Mouse (Mus musculus): ENCODE measurements at regions not wholly inside any gene's neighbourhood (a gene's known extent, or its start where the extent isn't known, plus 50 kb on each side); places are given as distances from the start of the nearest gene placed in this dataset.

- H3K27ac ChIP-seq, result no peak overlapping the region
- H3K27me3 ChIP-seq, result no peaks in the 10 kb centered on the region
- no peaks in the 10 kb centered on the region for H3K9me3 ChIP-seq
- H3K4me3 ChIP-seq, result no peak overlapping the region
- H3K4me2 ChIP-seq, result no peak overlapping the region
- peaks cover 3% of the 10 kb centered on the region for H3K4me1 ChIP-seq
- 65% methylated on average over 13 of the region's 13 CpGs for WGBS
- no peak overlapping the region for H3K9ac ChIP-seq
- ATAC-seq (ENCODE audit: insufficient number of reproducible peaks, low FRiP score, low TSS enrichment, low read depth), result no peak
- H3K36me3 ChIP-seq, result no peaks in the 10 kb centered on the region
Observed at GRCm38 (mm10) chr9:61206725-61207365, 165.3 kb upstream of the Tle3 start.

- Histone ChIP-seq H3K27me3 (0 out of 2 replicates have a peak, but pooled peaks cover 2% of the 10 kb centered on the region), H3K4me3 (no peak overlapping the region), H3K9ac (no peak overlapping the region), H3K4me2 (no peak overlapping the region), H3K27ac (no peak overlapping the region), H3K4me1 (peaks cover 3% of the 10 kb centered on the region), H3K36me3 (no peaks in the 10 kb centered on the region), H3K9me3 (no peaks in the 10 kb centered on the region)
- WGBS, result 79% methylated on average over 13 of the region's 13 CpGs
- ATAC-seq (ENCODE audit: insufficient number of reproducible peaks, low FRiP score, low TSS enrichment, low read depth), result no peak
Observed at GRCm38 (mm10) chr9:61207423-61208150, 164.6 kb upstream of the Tle3 start.

GRCm38 (mm10) chr9:61211627-61212026 is 160.5 kb upstream of the Tle3 start:
- no peak overlapping the region for H3K4me3 ChIP-seq
- peaks cover 11% of the 10 kb centered on the region; the same call in 1 of the 2 replicates for H3K4me1 ChIP-seq
- no peaks in the 10 kb centered on the region for H3K9me3 ChIP-seq
- ATAC-seq (ENCODE audit: insufficient number of reproducible peaks, low FRiP score, low TSS enrichment, low read depth), result no peak
- H3K4me2 ChIP-seq, result no peak overlapping the region
- H3K27ac ChIP-seq, result no peak overlapping the region
- WGBS, result 51% methylated on average over 4 of the region's 4 CpGs
- H3K9ac ChIP-seq, result no peak overlapping the region
- no peaks in the 10 kb centered on the region for H3K36me3 ChIP-seq
- 0 out of 2 replicates have a peak, but pooled peaks cover 5% of the 10 kb centered on the region for H3K27me3 ChIP-seq

GRCm38 (mm10) chr9:61214943-61215342 is 157.2 kb upstream of the Tle3 start:
- Histone ChIP-seq H3K4me2 (no peak overlapping the region), H3K4me1 (peaks cover 11% of the 10 kb centered on the region; the same call in 1 of the 2 replicates)
- 29% methylated on average over 6 of the region's 6 CpGs for WGBS

GRCm38 (mm10) chr9:61216012-61216770 is 156.0 kb upstream of the Tle3 start:
- H3K36me3 ChIP-seq, result no peaks in the 10 kb centered on the region
- no peak overlapping the region for H3K27ac ChIP-seq
- 65% methylated on average over 13 of the region's 13 CpGs for WGBS
- ATAC-seq (ENCODE audit: insufficient number of reproducible peaks, low FRiP score, low TSS enrichment, low read depth), result no peak
- peaks cover 8% of the 10 kb centered on the region; the same call in 1 of the 2 replicates for H3K27me3 ChIP-seq
- H3K9me3 ChIP-seq, result no peaks in the 10 kb centered on the region
- H3K4me1 ChIP-seq, result peaks cover 11% of the 10 kb centered on the region; the same call in 1 of the 2 replicates
- H3K4me3 ChIP-seq, result no peak overlapping the region
- no peak overlapping the region for H3K9ac ChIP-seq
- H3K4me2 ChIP-seq, result no peak overlapping the region

More at GRCm38 (mm10) chr9:61214943-61215342, 157.2 kb upstream of the Tle3 start:
- Histone ChIP-seq H3K9me3 (no peaks in the 10 kb centered on the region), H3K4me3 (no peak overlapping the region), H3K27me3 (peaks cover 8% of the 10 kb centered on the region; the same call in 1 of the 2 replicates), H3K36me3 (no peaks in the 10 kb centered on the region), H3K27ac (peak overlapping the region; percentile 14; the same call in 1 of the 2 replicates), H3K9ac (no peak overlapping the region)
- 0 out of 2 replicates have a peak, but pooled peaks have one; percentile 52 for ATAC-seq (ENCODE audit: insufficient number of reproducible peaks, low FRiP score, low TSS enrichment, low read depth)

- 61% methylated on average over 9 of the region's 9 CpGs for WGBS
- no peaks in the 10 kb centered on the region for H3K9me3 ChIP-seq
- peaks cover 6% of the 10 kb centered on the region; the same call in 1 of the 2 replicates for H3K27me3 ChIP-seq
Observed at GRCm38 (mm10) chr9:61220017-61220416, 152.1 kb upstream of the Tle3 start.

GRCm38 (mm10) chr9:61222212-61223003 is 149.8 kb upstream of the Tle3 start:
- H3K36me3 ChIP-seq, result no peaks in the 10 kb centered on the region
- H3K27me3 ChIP-seq, result peaks cover 10% of the 10 kb centered on the region
- no peak for ATAC-seq (ENCODE audit: insufficient number of reproducible peaks, low FRiP score, low TSS enrichment, low read depth)
- no peak overlapping the region for H3K27ac ChIP-seq
- no peak overlapping the region for H3K4me3 ChIP-seq
- 88% methylated on average over 18 of the region's 18 CpGs for WGBS
- no peaks in the 10 kb centered on the region for H3K9me3 ChIP-seq
- H3K4me1 ChIP-seq, result peaks cover 5% of the 10 kb centered on the region
- H3K4me2 ChIP-seq, result no peak overlapping the region
- H3K9ac ChIP-seq, result no peak overlapping the region

More at GRCm38 (mm10) chr9:61220017-61220416, 152.1 kb upstream of the Tle3 start:
- Histone ChIP-seq H3K36me3 (no peaks in the 10 kb centered on the region), H3K4me1 (peaks cover 6% of the 10 kb centered on the region; the same call in 1 of the 2 replicates), H3K27ac (no peak overlapping the region), H3K4me2 (no peak overlapping the region), H3K4me3 (no peak overlapping the region), H3K9ac (no peak overlapping the region)
- no peak for ATAC-seq (ENCODE audit: insufficient number of reproducible peaks, low FRiP score, low TSS enrichment, low read depth)

GRCm38 (mm10) chr9:61225020-61225652 is 147.0 kb upstream of the Tle3 start:
- 75% methylated on average over 4 of the region's 4 CpGs for WGBS
- H3K27ac ChIP-seq, result no peak overlapping the region
- no peak overlapping the region for H3K4me2 ChIP-seq
- no peaks in the 10 kb centered on the region for H3K36me3 ChIP-seq
- H3K9me3 ChIP-seq, result no peaks in the 10 kb centered on the region
- peaks cover 18% of the 10 kb centered on the region for H3K4me1 ChIP-seq
- ATAC-seq (ENCODE audit: insufficient number of reproducible peaks, low FRiP score, low TSS enrichment, low read depth), result no peak
- no peak overlapping the region for H3K9ac ChIP-seq
- peaks cover 7% of the 10 kb centered on the region; the same call in 1 of the 2 replicates for H3K27me3 ChIP-seq
- H3K4me3 ChIP-seq, result no peak overlapping the region

- H3K27ac ChIP-seq, result no peak overlapping the region
- ATAC-seq (ENCODE audit: insufficient number of reproducible peaks, low FRiP score, low TSS enrichment, low read depth), result no peak
Observed at GRCm38 (mm10) chr9:61225882-61226281, 146.3 kb upstream of the Tle3 start.

GRCm38 (mm10) chr9:61226596-61227384 is 145.4 kb upstream of the Tle3 start:
- Histone ChIP-seq H3K27ac (no peak overlapping the region), H3K4me2 (no peak overlapping the region), H3K9ac (no peak overlapping the region), H3K9me3 (no peaks in the 10 kb centered on the region), H3K4me3 (no peak overlapping the region), H3K4me1 (peaks cover 18% of the 10 kb centered on the region), H3K27me3 (peaks cover 8% of the 10 kb centered on the region; the same call in 1 of the 2 replicates), H3K36me3 (no peaks in the 10 kb centered on the region)
- WGBS, result 84% methylated on average over 11 of the region's 12 CpGs
- ATAC-seq (ENCODE audit: insufficient number of reproducible peaks, low FRiP score, low TSS enrichment, low read depth), result no peak

More at GRCm38 (mm10) chr9:61225882-61226281, 146.3 kb upstream of the Tle3 start:
- peaks cover 18% of the 10 kb centered on the region for H3K4me1 ChIP-seq
- no peaks in the 10 kb centered on the region for H3K36me3 ChIP-seq
- H3K27me3 ChIP-seq, result peaks cover 7% of the 10 kb centered on the region; the same call in 1 of the 2 replicates
- H3K9me3 ChIP-seq, result no peaks in the 10 kb centered on the region
- no peak overlapping the region for H3K9ac ChIP-seq
- no peak overlapping the region for H3K4me2 ChIP-seq
- WGBS, result 93% methylated on average over 1 of the region's 1 CpGs
- H3K4me3 ChIP-seq, result no peak overlapping the region
